Comparison of ENCODE assay signal across 13 mouse cellular contexts in the genomic region with DNA sequence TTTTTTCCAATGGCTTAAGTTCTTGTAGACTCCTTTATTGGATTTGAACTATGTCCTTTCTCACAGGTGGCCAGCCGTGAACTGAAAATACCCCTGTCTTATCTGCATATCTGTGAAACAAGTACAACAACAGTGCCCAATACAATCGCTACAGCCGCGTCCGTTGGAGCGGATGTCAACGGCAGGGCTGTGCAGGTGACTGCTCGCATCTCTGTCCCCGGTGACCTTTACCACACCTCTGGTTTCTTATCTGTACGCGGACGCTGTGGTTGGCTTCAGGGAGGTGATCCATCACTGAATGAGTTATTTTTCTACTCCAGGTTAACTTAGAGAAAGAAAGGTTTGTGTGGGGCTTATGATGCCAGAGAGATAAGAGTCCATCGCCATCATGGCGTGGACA.
"Had no signal": no experiment of that assay in that cellular context is flagged by ENCODE, and none has a peak within 500 bp of the region (broad histone marks: within the 10 kb centered on the region; RNA-seq: fewer than 3 reads in every experiment).

No protein-coding gene starts in this region.

- DNase-seq: kidney, adult 11 months; kidney, adult 8-10 months; kidney, postnatal 10 days; kidney, postnatal 36 days; layer of hippocampus, postnatal 36 days; liver, embryonic 13.5 days; lung, adult 2 months; lung, postnatal 14 days; thymus, postnatal 25 days had no signal

- H3K4me3 ChIP-seq: kidney, embryonic 15.5 days; left cerebral cortex, adult 2 months; liver, embryonic 13.5 days; midbrain, embryonic 13.5 days had no signal

- H3K4me2 ChIP-seq: kidney, embryonic 15.5 days; liver, embryonic 13.5 days; midbrain, embryonic 13.5 days had no signal

- H3K27ac ChIP-seq: kidney, embryonic 15.5 days; left cerebral cortex, adult 2 months; liver, embryonic 13.5 days; macrophage; midbrain, embryonic 13.5 days had no signal

- H3K27me3 ChIP-seq: kidney, embryonic 15.5 days; liver, embryonic 13.5 days; midbrain, embryonic 13.5 days had no signal

- H3K4me1 ChIP-seq: liver, embryonic 13.5 days; midbrain, embryonic 13.5 days had no signal

- H3K9ac ChIP-seq: kidney, embryonic 15.5 days; liver, embryonic 13.5 days; midbrain, embryonic 13.5 days had no signal

- H3K36me3 ChIP-seq: kidney, embryonic 15.5 days; liver, embryonic 13.5 days; midbrain, embryonic 13.5 days had no signal

- H3K9me3 ChIP-seq: kidney, embryonic 15.5 days; liver, embryonic 13.5 days; midbrain, embryonic 13.5 days had no signal

- ATAC-seq: midbrain, embryonic 13.5 days had no signal
